Mouse (Mus musculus): ENCODE measurements around the gene Svs6. TPM values are rescaled to one million over a fixed set of nuclear protein-coding genes. Genes with fewer than 3 reads are reported as not detected.

Gene Svs6
- polyA plus RNA-seq (2014; fragmentation: Illumina TruSeq; extraction: RNeasy Lipid Tissue Mini Kit (QIAGEN cat#74804); ENCODE audit: low read depth, low replicate concordance): not detected

DNA sequence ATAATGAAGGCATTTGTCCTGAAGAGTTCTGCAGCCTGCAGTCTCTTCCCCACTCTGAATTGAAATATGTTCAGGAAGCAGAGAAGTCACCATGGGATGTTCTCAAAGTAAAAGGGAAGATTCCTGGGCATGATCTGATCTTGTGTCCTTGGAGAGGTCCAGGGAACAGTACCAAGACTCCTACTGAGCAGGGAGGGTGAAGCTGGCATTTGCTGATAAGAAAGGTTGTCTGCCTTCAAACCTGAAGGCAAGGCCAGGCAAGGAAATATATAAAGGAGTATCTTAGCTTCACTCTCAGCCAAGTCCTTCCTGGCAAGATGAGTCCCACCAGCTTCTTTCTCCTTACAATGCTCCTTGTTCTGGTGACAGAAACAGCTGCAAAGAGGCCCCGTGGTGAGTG is at the start of gene Svs6:
TSS of gene Svs6 (plus strand) at position 301 of the 400 bp plus-strand sequence.

DNA sequence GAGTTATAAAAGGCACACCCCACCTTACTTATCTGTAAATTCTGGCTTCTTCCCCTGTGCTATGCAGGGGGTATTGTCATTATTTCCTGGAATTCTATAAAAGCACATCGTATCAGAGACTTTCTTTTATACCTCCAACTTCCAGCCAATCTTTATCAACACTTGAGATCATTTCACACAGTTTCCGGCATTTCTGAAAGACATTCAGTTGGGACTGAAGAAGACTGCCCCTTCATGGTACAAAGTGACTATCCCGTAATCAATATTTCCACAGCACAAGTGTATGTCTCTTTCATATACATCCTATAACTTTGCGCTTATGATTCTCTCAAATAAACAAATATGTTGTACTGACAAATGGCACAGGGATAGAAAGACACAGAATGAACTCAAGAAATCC is 38.2 kb upstream of the Svs6 start, which contains the start of gene Svs4:
TSS of gene Svs4 (minus strand) at position 101 of the 400 bp plus-strand sequence.

DNA sequence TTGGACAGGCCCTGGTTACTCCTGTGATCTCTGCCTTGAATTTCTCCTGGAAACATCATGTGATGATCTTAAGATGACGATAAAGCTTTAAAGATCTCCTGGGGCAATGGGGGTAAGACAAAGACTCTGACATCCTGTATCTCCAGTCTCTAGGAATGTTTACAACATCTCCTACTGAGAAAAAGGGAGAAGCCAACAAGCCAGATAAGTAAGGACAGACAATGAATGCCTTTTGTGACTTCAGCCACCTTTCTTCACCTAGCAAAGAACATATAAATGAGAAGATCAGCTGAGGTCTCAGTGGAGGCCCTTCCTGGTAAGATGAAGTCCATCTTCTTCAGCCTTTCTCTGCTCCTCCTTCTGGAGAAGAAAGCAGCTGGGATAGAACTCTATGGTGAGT is 27.6 kb upstream of the Svs6 start, which contains the start of gene Svs3a:
TSS of gene Svs3a (plus strand) at position 301 of the 400 bp plus-strand sequence.

DNA sequence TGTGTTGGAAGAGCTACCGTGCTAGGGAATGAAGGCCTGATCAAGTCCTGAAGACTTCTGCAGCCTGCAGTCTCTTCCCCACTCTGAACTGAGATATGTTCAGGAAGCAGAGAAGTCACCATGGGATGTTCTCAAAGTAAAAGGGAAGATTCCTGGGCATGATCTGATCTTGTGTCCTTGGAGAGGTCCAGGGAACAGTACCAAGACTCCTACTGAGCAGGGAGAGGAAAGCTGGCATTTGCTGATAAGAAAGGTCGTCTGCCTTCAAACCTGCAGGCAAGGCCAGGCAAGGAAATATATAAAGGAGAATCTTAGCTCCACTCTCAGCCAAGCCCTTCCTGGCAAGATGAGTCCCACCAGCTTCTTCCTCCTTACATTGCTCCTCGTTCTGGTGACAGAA is 15.9 kb downstream of the Svs6 start, which contains the start of gene Svs5:
TSS of gene Svs5 (plus strand) at position 301 of the 400 bp plus-strand sequence.

Other genes with a start within 250 kb of the Svs6 start
- gene Stk4, start 246.4 kb upstream of the Svs6 start, polyA plus RNA-seq (2014; fragmentation: Illumina TruSeq; extraction: RNeasy Lipid Tissue Mini Kit (QIAGEN cat#74804); ENCODE audit: low read depth, low replicate concordance): 81.9 TPM
- gene Tomm34, start 245.6 kb upstream of the Svs6 start, polyA plus RNA-seq (2014; fragmentation: Illumina TruSeq; extraction: RNeasy Lipid Tissue Mini Kit (QIAGEN cat#74804); ENCODE audit: low read depth, low replicate concordance): 15.3 TPM
- not detected for gene Kcns1, start 145.6 kb upstream of the Svs6 start, polyA plus RNA-seq (2014; fragmentation: Illumina TruSeq; extraction: RNeasy Lipid Tissue Mini Kit (QIAGEN cat#74804); ENCODE audit: low read depth, low replicate concordance)
- not detected for gene Wfdc5, start 134.0 kb upstream of the Svs6 start, polyA plus RNA-seq (2014; fragmentation: Illumina TruSeq; extraction: RNeasy Lipid Tissue Mini Kit (QIAGEN cat#74804); ENCODE audit: low read depth, low replicate concordance)
- not detected for gene Wfdc12, start 126.1 kb upstream of the Svs6 start, polyA plus RNA-seq (2014; fragmentation: Illumina TruSeq; extraction: RNeasy Lipid Tissue Mini Kit (QIAGEN cat#74804); ENCODE audit: low read depth, low replicate concordance)
- gene Wfdc15a, start 116.6 kb upstream of the Svs6 start, polyA plus RNA-seq (2014; fragmentation: Illumina TruSeq; extraction: RNeasy Lipid Tissue Mini Kit (QIAGEN cat#74804); ENCODE audit: low read depth, low replicate concordance): not detected
- gene Wfdc15b, start 95.1 kb upstream of the Svs6 start, polyA plus RNA-seq (2014; fragmentation: Illumina TruSeq; extraction: RNeasy Lipid Tissue Mini Kit (QIAGEN cat#74804); ENCODE audit: low read depth, low replicate concordance): not detected
- gene Svs2, start 78.3 kb upstream of the Svs6 start, polyA plus RNA-seq (2014; fragmentation: Illumina TruSeq; extraction: RNeasy Lipid Tissue Mini Kit (QIAGEN cat#74804); ENCODE audit: low read depth, low replicate concordance): not detected
- gene Svs3b, start 60.1 kb upstream of the Svs6 start, polyA plus RNA-seq (2014; fragmentation: Illumina TruSeq; extraction: RNeasy Lipid Tissue Mini Kit (QIAGEN cat#74804); ENCODE audit: low read depth, low replicate concordance): not detected
- gene Svs4, start 38.3 kb upstream of the Svs6 start, polyA plus RNA-seq (2014; fragmentation: Illumina TruSeq; extraction: RNeasy Lipid Tissue Mini Kit (QIAGEN cat#74804); ENCODE audit: low read depth, low replicate concordance): not detected
- gene Svs3a, start 27.5 kb upstream of the Svs6 start, polyA plus RNA-seq (2014; fragmentation: Illumina TruSeq; extraction: RNeasy Lipid Tissue Mini Kit (QIAGEN cat#74804); ENCODE audit: low read depth, low replicate concordance): not detected
- not detected for gene Svs5, start 16.0 kb downstream of the Svs6 start, polyA plus RNA-seq (2014; fragmentation: Illumina TruSeq; extraction: RNeasy Lipid Tissue Mini Kit (QIAGEN cat#74804); ENCODE audit: low read depth, low replicate concordance)
- gene Slpi, start 72.3 kb downstream of the Svs6 start, polyA plus RNA-seq (2014; fragmentation: Illumina TruSeq; extraction: RNeasy Lipid Tissue Mini Kit (QIAGEN cat#74804); ENCODE audit: low read depth, low replicate concordance): not detected
- not detected for gene Rbpjl, start 86.4 kb downstream of the Svs6 start, polyA plus RNA-seq (2014; fragmentation: Illumina TruSeq; extraction: RNeasy Lipid Tissue Mini Kit (QIAGEN cat#74804); ENCODE audit: low read depth, low replicate concordance)
- gene Matn4, start 88.4 kb downstream of the Svs6 start, polyA plus RNA-seq (2014; fragmentation: Illumina TruSeq; extraction: RNeasy Lipid Tissue Mini Kit (QIAGEN cat#74804); ENCODE audit: low read depth, low replicate concordance): not detected
- 55.2 TPM for gene Sdc4, start 127.1 kb downstream of the Svs6 start, polyA plus RNA-seq (2014; fragmentation: Illumina TruSeq; extraction: RNeasy Lipid Tissue Mini Kit (QIAGEN cat#74804); ENCODE audit: low read depth, low replicate concordance)
- gene Sys1, start 140.2 kb downstream of the Svs6 start, polyA plus RNA-seq (2014; fragmentation: Illumina TruSeq; extraction: RNeasy Lipid Tissue Mini Kit (QIAGEN cat#74804); ENCODE audit: low read depth, low replicate concordance): 7.6 TPM
- gene Gm20458, start 144.2 kb downstream of the Svs6 start, polyA plus RNA-seq (2014; fragmentation: Illumina TruSeq; extraction: RNeasy Lipid Tissue Mini Kit (QIAGEN cat#74804); ENCODE audit: low read depth, low replicate concordance): not detected
- gene Trp53tg5, start 157.0 kb downstream of the Svs6 start, polyA plus RNA-seq (2014; fragmentation: Illumina TruSeq; extraction: RNeasy Lipid Tissue Mini Kit (QIAGEN cat#74804); ENCODE audit: low read depth, low replicate concordance): not detected
- gene Dbndd2, start 169.4 kb downstream of the Svs6 start, polyA plus RNA-seq (2014; fragmentation: Illumina TruSeq; extraction: RNeasy Lipid Tissue Mini Kit (QIAGEN cat#74804); ENCODE audit: low read depth, low replicate concordance): 3.4 TPM
- 7.0 TPM for gene Pigt, start 180.8 kb downstream of the Svs6 start, polyA plus RNA-seq (2014; fragmentation: Illumina TruSeq; extraction: RNeasy Lipid Tissue Mini Kit (QIAGEN cat#74804); ENCODE audit: low read depth, low replicate concordance)
- gene Wfdc2, start 245.7 kb downstream of the Svs6 start, polyA plus RNA-seq (2014; fragmentation: Illumina TruSeq; extraction: RNeasy Lipid Tissue Mini Kit (QIAGEN cat#74804); ENCODE audit: low read depth, low replicate concordance): not detected

Data from adrenal gland, adult 10 weeks (tissue).